8 mouse cellular contexts compared by ENCODE assay signal in genomic region chr17:24072919-24073696, GRCm38 (mm10). TPM values are rescaled to one million over a fixed set of nuclear protein-coding genes. Genes with fewer than 3 reads are reported as not detected.
DNase-seq lines count a peak whose midpoint lies in the region; ATAC-seq and TF ChIP-seq lines count a peak whose summit lies in the region.

TSS of gene Kctd5 (minus strand) at chr17:24073485.

- peak within 1 kb of the TSS; percentile 93 for H3K9ac ChIP-seq in kidney, embryonic 14.5 days (ENCODE audit: low read depth, low read length)
- peak within 1 kb of the TSS; percentile 95 for H3K9ac ChIP-seq in limb, embryonic 15.5 days

- peak; percentile 99 for ATAC-seq in kidney, embryonic 14.5 days (ENCODE audit: low FRiP score, low TSS enrichment)
- ATAC-seq in limb, embryonic 15.5 days (ENCODE audit: insufficient number of reproducible peaks, low FRiP score, low TSS enrichment, low read depth): peak; percentile 95

- H3K27me3 ChIP-seq in kidney, embryonic 14.5 days (ENCODE audit: control insufficient read depth, insufficient read depth, low read length): no peaks in the 10 kb centered on the region
- no peaks in the 10 kb centered on the region for H3K27me3 ChIP-seq in limb, embryonic 15.5 days

- WGBS in kidney, embryonic 14.5 days: under 1% methylated on average over 61 of the region's 62 CpGs
- WGBS in limb, embryonic 15.5 days: under 1% methylated on average over 61 of the region's 62 CpGs

- H3K4me2 ChIP-seq in kidney, embryonic 14.5 days (replicated peaks; ENCODE audit: low read depth, low read length): peak within 1 kb of the TSS; percentile 79
- peak within 1 kb of the TSS; percentile 67 for H3K4me2 ChIP-seq in limb, embryonic 15.5 days

- peak within 1 kb of the TSS; percentile 56 for H3K27ac ChIP-seq in bone marrow macrophage, adult 2 months (ENCODE audit: insufficient read depth, low read depth, low read length)
- peak within 1 kb of the TSS; percentile 65 for H3K27ac ChIP-seq in embryonic fibroblast, embryonic 13.5 days (ENCODE audit: insufficient read depth, low read length)
- peak within 1 kb of the TSS; percentile 74 for H3K27ac ChIP-seq in kidney, embryonic 14.5 days (ENCODE audit: low read depth, low read length)
- peak within 1 kb of the TSS; percentile 88 for H3K27ac ChIP-seq in limb, embryonic 15.5 days

- peak within 1 kb of the TSS; percentile 94 for H3K4me3 ChIP-seq in bone marrow macrophage, adult 2 months (ENCODE audit: insufficient read depth, low read length)
- peak within 1 kb of the TSS; percentile 95 for H3K4me3 ChIP-seq in embryonic fibroblast, embryonic 13.5 days (ENCODE audit: insufficient read depth, low read length)
- peak within 1 kb of the TSS; percentile 98 for H3K4me3 ChIP-seq in kidney, embryonic 14.5 days (ENCODE audit: low read length)
- peak within 1 kb of the TSS; percentile 92 for H3K4me3 ChIP-seq in limb, embryonic 15.5 days

- H3K36me3 ChIP-seq in kidney, embryonic 14.5 days (ENCODE audit: control insufficient read depth, insufficient read depth, low read length): peaks cover 9% of the 10 kb centered on the region
- peaks cover 21% of the 10 kb centered on the region for H3K36me3 ChIP-seq in limb, embryonic 15.5 days

- no peak for TF ChIP-seq CTCF in bone marrow macrophage, adult 2 months (IDR thresholded peaks at IDR 0.05; ENCODE audit: low read depth, low read length)
- no peak for TF ChIP-seq CTCF in embryonic fibroblast, embryonic 13.5 days (IDR thresholded peaks at IDR 0.05; ENCODE audit: borderline replicate concordance, insufficient read depth, low read length)

- DNase-seq in A20 (ENCODE audit: low read depth, low spot score): peak; percentile 97
- DNase-seq in heart, adult 9 months (ENCODE audit: low spot score in 2 of 2): peak; percentile 93
- DNase-seq in monocyte, adult 2 months (ENCODE audit: low read depth in 1 of 2, low spot score in 2 of 2): peak; percentile 90 to 94
- DNase-seq in spleen, postnatal 36 days (ENCODE audit: low spot score in 2 of 2): peak; percentile 89 to 91

- H3K4me1 ChIP-seq in bone marrow macrophage, adult 2 months (ENCODE audit: control insufficient read depth, insufficient read depth, low read length): peaks cover 27% of the 10 kb centered on the region
- peaks cover 17% of the 10 kb centered on the region; the same call in 1 of the 2 replicates for H3K4me1 ChIP-seq in embryonic fibroblast, embryonic 13.5 days (ENCODE audit: control insufficient read depth, insufficient read depth, low read length)
- peaks cover 11% of the 10 kb centered on the region for H3K4me1 ChIP-seq in kidney, embryonic 14.5 days (ENCODE audit: control insufficient read depth, insufficient read depth, low read length)
- peaks cover 12% of the 10 kb centered on the region for H3K4me1 ChIP-seq in limb, embryonic 15.5 days

- no peaks in the 10 kb centered on the region for H3K9me3 ChIP-seq in kidney, embryonic 14.5 days (ENCODE audit: control insufficient read depth, low read length)
- H3K9me3 ChIP-seq in limb, embryonic 15.5 days: no peaks in the 10 kb centered on the region

- TF ChIP-seq POLR2A in bone marrow macrophage, adult 2 months (IDR thresholded peaks at IDR 0.05; ENCODE audit: borderline replicate concordance, low read depth, low read length): no peak
- TF ChIP-seq POLR2A in embryonic fibroblast, embryonic 13.5 days (IDR thresholded peaks at IDR 0.05; ENCODE audit: low read depth, low read length): peak; percentile 88

RNA-seq across cellular contexts. Expression of gene Kctd5, which starts in this region (rescaled TPM):
- 13.1 and 15.9 TPM in 2 replicates for polyA plus RNA-seq in bone marrow macrophage, adult 2 months (2012; ENCODE audit: insufficient read depth, insufficient read length, missing spikeins)
- 80.8 and 83.2 TPM in 2 replicates for polyA plus RNA-seq in embryonic fibroblast, embryonic 13.5 days (2011; ENCODE audit: insufficient read length, low read depth, missing spikeins)
- 46.2 and 65.1 TPM in 2 replicates for polyA plus RNA-seq in kidney, embryonic 14.5 days (2014; fragmentation: Nextera tagmentation; extraction: Ambion mirVana)
- polyA plus RNA-seq in limb, embryonic 15.5 days (2015; fragmentation: Nextera tagmentation; extraction: Ambion mirVana): 60.9 and 62.9 TPM in 2 replicates

Comparison
In these comparisons a context has a peak if more than half of its experiments do, and no peak if none do; other contexts are left out.
1. Peak in every context shown above with its lines: DNase-seq, ATAC-seq, H3K4me3 ChIP-seq and H3K27ac ChIP-seq.